Mouse (Mus musculus) adrenal gland, postnatal 14 days (tissue): ENCODE data around the gene Atxn1. TPM values are rescaled to one million over a fixed set of nuclear protein-coding genes. Genes with fewer than 3 reads are reported as not detected.
A peak's percentile ranks its signal among the peaks of the same experiment; 100 is the strongest.

ENCODE experiments used
- DNase-seq: peaks from one replicate; pipeline ENCODE4 v3.0.0; 2021; ENCODE audit warnings: mixed read lengths
- total RNA-seq: library from RNA; stranded (reverse); gene quantifications from 2 replicates; pipeline ENCODE4 v1.2.3, GENCODE M21; 2021

Atxn1 gene
- total RNA-seq, 1 experiment from 2014 or later: 34.6 TPM

- DNase-seq: no peak
Observed at GRCm38 (mm10) chr13:45827046-45827596, 137.7 kb downstream of the Atxn1 start.

GRCm38 (mm10) chr13:45822491-45822829, 142.3 kb downstream of the Atxn1 start:
- no peak for DNase-seq

DNA sequence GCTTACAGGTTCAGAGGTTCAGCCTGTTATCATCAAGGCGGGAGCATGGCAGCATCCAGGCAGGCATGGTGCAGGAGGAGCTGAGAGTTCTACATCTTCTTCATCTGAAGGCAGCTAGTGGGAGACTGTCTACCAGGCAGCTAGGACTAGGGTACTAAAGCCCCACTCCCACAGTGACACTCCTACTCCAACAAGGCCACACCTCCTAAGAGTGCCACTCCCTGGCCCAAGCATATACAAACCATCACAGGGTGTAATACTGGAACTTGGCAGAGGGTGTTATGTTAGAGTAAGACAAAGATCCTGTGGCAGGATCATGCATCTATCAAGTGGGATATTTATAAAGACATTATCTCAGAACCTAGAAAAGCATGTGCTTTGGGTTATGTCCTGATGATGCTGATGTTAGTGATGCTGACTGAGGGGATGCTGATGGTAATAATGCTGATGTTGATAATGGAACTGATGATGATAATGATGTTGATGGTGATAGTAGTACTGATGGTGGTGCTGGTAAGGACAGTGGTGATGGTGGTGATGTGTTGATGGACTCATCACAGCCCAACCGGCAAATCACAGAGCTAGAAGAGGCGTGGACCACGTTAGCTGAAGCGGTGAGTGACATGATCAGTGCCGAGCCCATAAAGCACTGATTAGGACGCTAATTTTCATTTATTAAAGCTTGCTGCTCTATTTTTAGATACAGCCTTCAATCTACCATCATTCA, 142.9 kb downstream of the Atxn1 start:
- no peak for DNase-seq

DNA sequence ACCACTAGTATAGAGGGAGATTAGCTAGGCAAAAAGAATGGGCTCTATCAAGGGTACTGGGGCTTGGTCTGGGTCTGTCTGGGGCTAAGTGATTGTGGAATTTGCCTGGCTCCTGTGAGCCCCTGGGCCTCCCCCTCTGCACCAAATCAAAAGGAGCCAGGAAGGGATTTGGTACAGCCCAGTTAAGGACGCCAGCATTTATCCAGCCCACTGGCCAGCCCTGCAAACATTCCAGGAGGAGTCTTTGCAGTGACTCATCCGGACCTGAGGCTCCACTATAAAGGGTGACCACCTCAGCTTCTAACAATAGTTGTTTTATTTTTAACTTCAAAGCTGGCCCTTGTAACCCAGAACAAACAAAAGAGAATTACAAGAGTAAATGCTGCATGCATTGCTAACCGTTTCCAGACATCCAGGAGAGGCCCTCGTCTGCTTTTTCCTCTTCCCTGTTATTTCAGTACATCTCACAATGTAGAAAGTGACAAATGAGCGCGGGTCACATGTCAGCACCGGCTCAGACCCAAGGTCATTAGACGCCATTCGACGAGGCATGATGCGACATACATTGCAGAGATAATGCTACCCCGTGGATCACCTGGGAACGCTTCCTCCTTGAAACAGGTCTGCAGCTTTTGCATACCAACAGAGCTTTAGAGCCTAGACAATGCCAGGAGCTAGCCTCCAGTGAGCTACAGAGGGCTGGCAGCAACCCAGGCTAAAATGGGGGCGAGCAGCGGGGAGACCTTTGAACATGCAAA, 144.2 kb downstream of the Atxn1 start:
- DNase-seq: peak; percentile 47

GRCm38 (mm10) chr13:45816670-45817069, 148.1 kb downstream of the Atxn1 start:
- DNase-seq: no peak

DNA sequence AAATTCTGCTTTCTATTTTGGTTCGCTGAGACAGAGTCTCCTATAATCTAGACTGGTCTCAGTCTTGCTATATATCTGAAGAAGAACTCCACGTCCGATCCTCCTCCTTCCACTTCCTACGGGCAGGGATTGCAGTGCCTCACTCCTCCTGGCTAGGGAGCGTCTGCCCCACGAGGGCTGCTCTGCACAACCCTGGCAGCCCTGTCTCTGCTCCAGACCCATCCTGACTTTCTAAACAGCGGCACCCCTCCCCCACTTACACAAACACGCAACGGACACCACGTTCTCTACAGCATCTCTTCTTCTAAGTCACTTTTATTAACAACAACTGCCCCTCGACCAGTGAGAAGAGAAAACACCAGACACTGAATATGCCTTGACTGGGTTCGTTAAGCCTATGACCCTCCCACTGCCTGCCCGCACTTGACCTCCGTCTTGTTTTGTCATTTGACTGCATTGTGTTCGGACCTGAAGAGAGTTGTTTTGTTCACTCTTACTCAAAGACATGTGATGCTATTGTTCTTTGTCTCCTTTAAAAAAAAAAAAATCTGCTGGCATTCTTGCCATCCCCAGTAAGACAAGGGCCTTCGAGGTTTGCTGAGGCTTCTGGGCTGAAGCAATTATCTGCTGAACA, 154.9 kb downstream of the Atxn1 start:
- no peak for DNase-seq

- peak; percentile 73 for DNase-seq
Observed at GRCm38 (mm10) chr13:45807593-45808043, 157.2 kb downstream of the Atxn1 start.

- DNase-seq: no peak
Observed at GRCm38 (mm10) chr13:45806600-45807525, 157.9 kb downstream of the Atxn1 start.

DNA sequence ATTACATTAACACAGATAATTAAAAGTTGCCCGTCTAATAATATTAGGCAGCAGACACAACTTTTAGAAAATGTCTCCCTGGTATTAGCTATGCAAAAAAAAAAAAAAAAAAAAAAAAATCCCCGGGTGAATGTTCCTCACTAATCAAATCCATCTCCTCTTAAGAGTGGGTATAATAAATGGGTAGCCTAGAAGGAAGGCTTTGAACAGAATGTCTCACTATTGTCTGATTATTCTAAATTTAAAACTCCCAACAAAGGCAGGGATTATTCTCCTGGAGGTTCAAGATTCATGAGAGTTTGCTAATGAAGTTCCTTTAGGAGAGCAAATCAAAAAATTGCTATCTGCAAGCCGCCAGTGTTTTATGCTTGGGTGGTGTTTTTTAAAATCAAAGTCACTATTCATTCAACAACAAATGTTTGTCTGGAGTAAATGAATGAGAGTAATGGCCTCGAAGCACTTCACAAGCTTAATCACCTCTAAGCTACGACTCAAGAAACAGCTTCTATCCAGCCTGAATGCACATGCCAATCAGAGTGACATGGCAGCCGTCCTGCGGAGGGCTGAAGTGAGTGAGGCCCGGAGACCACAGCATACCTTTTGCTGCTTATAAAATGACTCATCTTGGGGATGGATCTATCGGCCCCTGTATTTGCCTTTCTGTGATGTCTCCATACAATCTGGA, 158.8 kb downstream of the Atxn1 start:
- DNase-seq: no peak

GRCm38 (mm10) chr13:45802620-45803410, 162.0 kb downstream of the Atxn1 start:
- no peak for DNase-seq

- DNase-seq: no peak
Observed at GRCm38 (mm10) chr13:45798248-45798647, 166.6 kb downstream of the Atxn1 start.

DNA sequence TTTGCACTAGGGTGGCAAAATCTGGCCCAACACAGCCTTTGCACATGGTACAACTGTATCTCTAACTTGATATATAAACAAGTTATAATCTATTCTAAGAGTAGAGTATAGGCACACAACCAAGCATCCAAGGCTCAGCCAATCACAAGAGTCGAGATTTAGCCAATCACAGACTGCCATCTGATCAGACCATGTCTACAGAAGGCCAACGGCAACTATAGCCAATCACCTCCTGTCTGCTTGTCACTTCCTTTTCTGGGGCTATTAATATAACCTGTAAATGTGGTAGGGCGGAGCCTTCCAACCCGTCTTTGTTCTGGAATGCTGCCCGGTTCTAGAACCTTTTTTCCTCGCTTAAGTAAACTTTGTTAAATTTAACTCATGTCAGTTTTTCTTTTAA, 167.1 kb downstream of the Atxn1 start:
- DNase-seq: no peak

DNA sequence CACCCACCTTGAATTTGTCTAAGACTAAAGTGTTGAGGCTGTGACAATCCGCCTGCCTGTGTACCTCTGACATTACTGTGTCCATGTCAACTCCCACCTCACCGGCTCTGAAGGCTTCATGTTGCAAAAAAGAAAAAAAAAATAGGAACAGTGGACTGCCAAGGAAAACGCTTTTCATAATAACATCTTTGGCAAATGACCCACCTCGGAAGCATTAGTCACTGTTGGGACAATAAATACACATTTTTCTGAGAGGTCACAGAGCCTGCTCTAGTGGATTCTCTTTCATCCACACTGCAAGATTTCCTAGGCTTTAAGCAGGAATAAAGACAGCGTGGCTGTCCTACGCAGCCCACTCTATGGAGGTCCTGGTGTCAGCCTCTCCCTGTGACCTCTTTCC, 168.5 kb downstream of the Atxn1 start:
- peak; percentile 51 for DNase-seq

DNA sequence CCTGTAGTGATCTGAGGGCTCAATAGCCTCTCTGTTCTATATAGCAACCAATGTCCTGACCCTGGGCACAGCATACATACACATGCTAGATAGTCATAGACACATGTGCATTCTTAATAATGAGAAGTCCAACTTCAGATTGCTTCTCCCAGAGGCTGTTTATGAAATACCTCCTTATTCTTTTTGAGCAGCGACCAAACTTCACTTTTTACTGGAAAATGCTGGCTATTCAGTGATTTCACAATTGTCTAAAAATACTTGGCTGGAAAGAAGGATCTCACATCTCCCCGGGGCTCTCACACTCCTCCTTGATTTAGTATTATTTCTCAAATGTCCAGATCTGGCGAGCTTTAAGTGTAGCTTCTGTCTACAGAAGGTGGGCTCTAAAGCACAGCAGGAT, 171.0 kb downstream of the Atxn1 start:
- DNase-seq: no peak

DNA sequence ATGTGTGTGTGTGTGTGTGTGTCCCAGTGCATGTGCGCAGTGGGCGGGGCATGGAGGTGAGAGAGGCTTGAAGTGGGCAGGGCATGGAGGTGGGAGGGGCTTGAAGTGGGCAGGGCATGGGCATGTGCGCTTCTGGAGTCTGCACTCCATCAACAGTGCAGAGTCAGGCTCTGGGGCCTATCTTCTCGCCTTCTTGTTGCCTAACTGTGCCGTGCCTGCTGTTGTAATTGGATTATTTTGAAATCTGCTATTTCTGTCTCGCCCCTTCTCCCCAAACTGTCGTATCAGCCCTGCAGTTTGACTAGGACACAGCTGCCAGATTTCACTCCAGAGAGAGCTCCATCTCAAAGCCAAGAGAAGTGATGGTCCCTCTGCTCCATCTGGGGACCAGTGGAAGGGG, 178.4 kb downstream of the Atxn1 start:
- peak; percentile 30 for DNase-seq

- DNase-seq: peak; percentile 54
Observed at GRCm38 (mm10) chr13:45783681-45784080, 181.1 kb downstream of the Atxn1 start.

GRCm38 (mm10) chr13:45778750-45779149, 186.1 kb downstream of the Atxn1 start:
- DNase-seq: no peak

DNA sequence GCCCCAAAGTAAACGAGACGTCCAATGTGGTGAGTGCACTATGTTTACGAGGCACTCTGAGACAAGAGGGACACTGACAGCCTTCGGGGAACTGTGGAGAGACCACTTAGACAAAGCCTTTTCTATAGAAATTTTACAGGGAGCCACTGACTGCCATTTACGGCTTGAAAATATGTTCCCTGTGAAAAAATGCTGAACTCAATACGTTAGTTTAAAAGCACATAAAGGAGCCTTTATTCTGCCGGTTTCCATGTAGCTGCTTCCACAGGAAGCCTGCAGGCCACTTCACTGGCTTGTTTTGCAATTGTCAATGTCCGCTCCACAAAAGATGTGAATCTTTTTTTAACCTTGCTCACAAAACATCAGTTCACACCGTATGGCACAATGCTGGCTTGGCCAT, 186.6 kb downstream of the Atxn1 start:
- no peak for DNase-seq

DNA sequence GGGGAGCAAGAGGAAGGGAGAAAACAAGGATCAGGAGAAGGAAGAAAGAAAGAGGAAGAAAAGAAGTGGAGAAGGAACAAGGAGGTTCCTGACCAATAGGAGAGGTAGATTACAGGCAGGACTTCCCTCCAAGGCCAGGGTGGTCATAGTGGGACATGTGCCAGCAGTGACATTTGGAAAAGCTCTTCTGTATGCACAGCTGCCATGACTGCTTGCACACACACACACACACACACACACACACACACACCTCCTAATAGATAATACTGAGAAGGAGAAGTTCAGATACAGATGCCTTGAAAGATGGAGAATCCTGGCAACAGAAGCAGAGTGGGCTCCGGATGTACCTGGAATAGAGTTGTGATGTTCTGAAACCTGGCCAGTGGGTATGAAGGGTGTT, 189.3 kb downstream of the Atxn1 start:
- no peak for DNase-seq

DNA sequence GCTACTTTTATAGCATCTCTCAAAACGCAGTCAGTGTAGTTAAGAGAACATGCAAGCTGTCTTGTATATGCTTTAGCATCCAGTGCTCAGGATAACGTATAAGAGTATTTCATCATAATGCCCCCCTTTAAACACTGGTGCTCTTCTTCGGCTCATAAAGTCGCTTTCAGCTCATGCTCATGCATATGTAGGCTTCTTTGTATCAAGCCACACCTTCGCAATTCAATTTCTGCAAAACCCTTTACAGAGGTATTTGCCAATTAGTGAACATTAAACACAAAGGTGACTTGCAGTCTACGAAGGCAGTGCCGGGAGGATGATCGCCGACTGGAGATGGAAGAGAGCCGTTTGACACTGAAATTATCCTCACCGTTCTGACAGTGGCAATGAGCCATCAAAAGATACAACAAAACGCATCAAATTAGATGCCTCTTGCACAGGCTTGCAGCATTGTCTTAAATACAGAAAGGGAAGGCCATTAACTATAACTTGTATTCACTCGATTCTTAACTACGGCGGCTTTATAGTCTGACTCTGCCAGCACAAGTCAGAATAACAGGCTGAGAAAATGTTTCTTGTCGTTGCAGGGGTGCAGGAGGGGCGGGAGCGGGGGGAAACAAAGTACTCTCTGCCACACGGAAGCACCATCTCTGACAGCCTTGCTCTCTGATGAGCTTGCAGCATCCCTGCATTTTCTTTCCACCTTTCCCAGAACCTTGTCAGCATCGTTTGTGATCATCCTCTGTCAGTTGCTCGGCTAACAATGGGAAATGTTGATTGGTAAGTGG, 191.2 kb downstream of the Atxn1 start:
- no peak for DNase-seq
